Mouse (Mus musculus) forebrain, postnatal 0 days (tissue): ENCODE results near the gene Gm32742. TPM values are rescaled to one million over a fixed set of nuclear protein-coding genes. Genes with fewer than 3 reads are reported as not detected.

ENCODE experiments used
- ATAC-seq: fragments of 200-750 bp; cut with Nextera tagmentation; 2 replicates; pipeline ENCODE4 v1.8.0; 2017; ENCODE audit warnings: mild to moderate bottlenecking, moderate library complexity
- DNase-seq: peaks from one replicate; pipeline ENCODE4 v3.0.0-alpha.2; 2015
- H3K27ac ChIP-seq: fragments of 300-500 bp; sonication (generic); 2 replicates; pipeline ENCODE4 v1.5.1; 2014; ENCODE audit warnings: low read depth, mild to moderate bottlenecking, antibody characterized with exemption, low read length, moderate library complexity, mixed read lengths
- H3K27me3 ChIP-seq: fragments of 300-500 bp; sonication (generic); 2 replicates; pipeline ENCODE4 v1.6.1; 2014; ENCODE audit warnings: mild to moderate bottlenecking, low read length, mixed read lengths; ENCODE audit not compliant: insufficient read depth
- H3K36me3 ChIP-seq: fragments of 300-500 bp; sonication (generic); 2 replicates; pipeline ENCODE4 v1.6.1; 2014; ENCODE audit warnings: mild to moderate bottlenecking, moderate library complexity; ENCODE audit not compliant: insufficient read depth
- H3K4me1 ChIP-seq: fragments of 300-500 bp; sonication (generic); 2 replicates; pipeline ENCODE4 v1.6.1; 2014; ENCODE audit warnings: antibody characterized with exemption; ENCODE audit not compliant: insufficient read depth
- H3K4me2 ChIP-seq: fragments of 300-500 bp; sonication (generic); 2 replicates; pipeline ENCODE4 v1.6.1; 2014; ENCODE audit warnings: low read depth, mild to moderate bottlenecking, moderate library complexity
- H3K4me3 ChIP-seq: fragments of 300-500 bp; sonication (generic); 2 replicates; pipeline ENCODE4 v1.5.1; 2014; ENCODE audit warnings: low read depth, low read length, mixed read lengths
- H3K9ac ChIP-seq: fragments of 300-500 bp; sonication (generic); 2 replicates; pipeline ENCODE4 v1.6.1; 2014; ENCODE audit warnings: mild to moderate bottlenecking
- H3K9me3 ChIP-seq: fragments of 300-500 bp; sonication (generic); 2 replicates; pipeline ENCODE4 v1.6.1; 2016; ENCODE audit warnings: low read length
- CTCF ChIP-seq: sonication (generic); IDR thresholded peaks from 2 replicates; pipeline ENCODE4 v1.5.1; 2016; ENCODE audit warnings: antibody characterized with exemption, control low read depth, low read depth
- WGBS: fragments of 180-500 bp; shearing (Covaris S2); extraction: QIAGEN DNeasy Blood & Tissue Kit; methylation state at CpG from one replicate; pipeline ENCODE4 v1.1.7; 2014; 5-methylcytosine and 5-hydroxymethylcytosine counted together
- polyA plus RNA-seq: library from polyadenylated mRNA; unstranded; fragments of >200 nt; fragmentation: Nextera tagmentation; extraction: Ambion mirVana; gene quantifications from 2 replicates; pipeline ENCODE4 v1.2.1, GENCODE M21; 2015
- total RNA-seq: library from RNA; depleted of rRNA; stranded (reverse); fragments of >200 nt; gene quantifications from 2 replicates; pipeline ENCODE4 v1.2.3, GENCODE M21; 2014; rRNA removed

Gene Gm32742
- total RNA-seq (not detected in 2 replicates), polyA plus RNA-seq (0.02 and 0.03 TPM in 2 replicates)

DNA sequence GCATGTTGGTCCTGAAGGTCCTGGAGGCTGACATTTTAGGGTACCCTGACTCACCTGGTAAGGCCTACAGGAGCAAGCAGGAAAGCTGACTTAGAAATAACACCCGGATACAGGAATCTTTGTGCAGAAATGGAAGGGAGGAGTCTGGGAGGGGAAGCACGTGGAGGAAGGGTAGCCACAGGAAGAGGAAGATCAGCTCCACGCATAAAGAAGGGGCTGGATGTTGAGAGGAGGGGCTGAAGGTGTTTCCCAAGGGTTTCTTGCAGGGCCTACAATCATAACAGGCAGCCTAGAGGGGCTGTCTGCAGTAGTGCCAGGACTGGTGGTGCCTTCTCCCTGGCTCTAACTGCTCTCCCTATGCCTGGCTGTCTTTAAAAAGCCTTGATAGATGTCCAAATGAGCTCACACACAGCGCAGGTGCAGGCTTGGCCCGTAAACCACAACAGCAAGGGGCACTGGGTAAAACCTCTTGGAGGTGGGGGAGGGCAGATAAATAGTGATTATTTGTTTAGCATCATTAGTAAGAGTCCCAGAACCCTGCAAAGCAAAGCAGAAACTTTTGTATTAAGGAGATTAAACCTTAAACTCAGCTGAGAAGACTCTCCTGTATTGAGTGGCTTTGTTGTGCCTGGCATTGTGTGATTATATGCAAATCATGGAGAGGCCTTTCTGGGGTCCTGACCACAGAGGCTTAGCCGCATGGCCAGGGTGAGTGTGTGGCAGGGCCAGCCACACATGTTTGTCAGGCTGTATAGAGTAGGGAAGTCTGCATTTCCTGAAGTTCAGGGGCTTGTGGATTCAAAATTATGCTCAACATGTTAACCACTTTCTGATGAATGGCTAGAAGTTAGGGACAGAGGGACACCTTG lies at the start of gene Gm32742:
Gm32742 (minus strand) TSS at position 206 of the 869 bp plus-strand sequence.
- no peak within 1 kb of the TSS for H3K4me2 ChIP-seq
- H3K36me3 ChIP-seq = no peaks in the 10 kb centered on the region
- ATAC-seq (no peak), DNase-seq (no peak)
- no peak within 1 kb of the TSS for H3K27ac ChIP-seq
- no peaks in the 10 kb centered on the region for H3K4me1 ChIP-seq
- no peak within 1 kb of the TSS for H3K4me3 ChIP-seq
- no peak within 1 kb of the TSS for H3K9ac ChIP-seq
- H3K9me3 ChIP-seq = no peaks in the 10 kb centered on the region
- no peaks in the 10 kb centered on the region for H3K27me3 ChIP-seq
- WGBS = 41% methylated on average over 6 of the region's 6 CpGs
- no peak for TF ChIP-seq CTCF

DNA sequence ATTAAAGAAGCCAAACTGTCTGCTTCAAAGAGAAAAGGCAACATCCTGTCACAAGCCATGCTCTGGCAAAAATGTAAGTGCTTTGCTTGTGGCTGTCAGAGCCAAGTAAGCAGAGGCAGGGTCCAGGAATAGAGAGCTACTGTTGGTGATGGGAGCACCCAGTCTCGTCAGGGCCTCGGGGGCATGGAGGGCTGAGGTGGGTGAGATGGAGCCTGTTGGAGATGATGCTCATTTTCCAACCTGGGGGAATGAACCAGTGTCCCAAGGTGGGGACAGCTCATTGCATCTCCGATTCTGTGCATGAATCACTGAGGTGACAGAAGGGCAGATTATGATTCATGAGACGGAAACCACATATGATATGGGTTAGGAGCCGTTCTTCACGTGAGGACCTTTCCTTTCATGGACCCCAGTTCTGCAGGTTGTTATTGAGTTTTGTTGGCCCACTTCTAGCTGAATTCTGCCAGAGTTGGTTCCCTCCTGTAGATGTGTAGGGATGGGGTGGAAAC lies 48.5 kb upstream of the Gm32742 start:
- H3K36me3 ChIP-seq = no peaks in the 10 kb centered on the region
- H3K27ac ChIP-seq = no peak overlapping the region
- no peak overlapping the region for H3K4me2 ChIP-seq
- TF ChIP-seq CTCF = no peak
- H3K9me3 ChIP-seq = no peaks in the 10 kb centered on the region
- H3K4me1 ChIP-seq = no peaks in the 10 kb centered on the region
- no peak for DNase-seq
- 87% methylated on average over 6 of the region's 6 CpGs for WGBS
- H3K4me3 ChIP-seq = no peak overlapping the region
- no peaks in the 10 kb centered on the region for H3K27me3 ChIP-seq
- ATAC-seq = no peak
- H3K9ac ChIP-seq = no peak overlapping the region

DNA sequence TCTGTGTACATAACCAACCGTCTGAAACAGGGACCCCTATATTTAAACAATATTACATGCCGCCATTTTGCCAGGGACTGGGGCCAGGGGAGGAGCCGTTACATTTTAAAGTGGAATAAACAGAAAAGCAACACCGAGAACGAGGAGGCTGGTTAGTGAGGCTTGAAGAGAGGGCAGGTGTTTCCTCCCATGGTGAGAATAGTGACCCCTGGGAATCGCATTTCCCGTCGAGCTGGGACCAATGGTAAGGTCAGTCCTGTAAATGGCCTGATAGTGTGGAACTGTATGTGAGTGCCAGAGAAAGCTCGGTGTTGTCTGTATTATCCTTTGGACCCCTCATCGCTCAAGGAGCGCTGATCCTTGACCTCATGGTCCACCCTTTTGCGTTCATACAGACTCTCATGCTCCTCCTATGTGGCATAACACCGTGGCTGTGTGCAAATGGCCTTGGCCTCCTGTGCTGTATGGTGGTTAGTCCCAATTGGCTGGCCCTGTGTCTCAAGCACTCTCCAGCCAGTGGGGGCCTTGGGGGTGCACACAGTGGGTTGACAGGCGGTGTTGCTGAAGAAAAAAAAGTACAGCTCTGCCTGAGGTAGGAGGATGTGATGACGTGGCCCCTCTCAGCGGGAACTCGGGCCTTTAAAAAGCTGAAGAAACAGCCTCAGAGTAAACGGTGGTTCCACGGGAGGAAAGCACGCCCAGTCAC lies 47.9 kb upstream of the Gm32742 start, which contains the start of gene Pou2af1:
Pou2af1 (plus strand) TSS at position 686 of the 706 bp plus-strand sequence.
- no peak within 1 kb of the TSS for H3K9ac ChIP-seq
- no peaks in the 10 kb centered on the region for H3K27me3 ChIP-seq
- ATAC-seq (no peak), DNase-seq (no peak)
- H3K36me3 ChIP-seq = no peaks in the 10 kb centered on the region
- no peak within 1 kb of the TSS for H3K4me3 ChIP-seq
- no peak within 1 kb of the TSS for H3K27ac ChIP-seq
- no peak within 1 kb of the TSS for H3K4me2 ChIP-seq
- 80% methylated on average over 20 of the region's 20 CpGs for WGBS
- H3K9me3 ChIP-seq = no peaks in the 10 kb centered on the region
- TF ChIP-seq CTCF = no peak
- no peaks in the 10 kb centered on the region for H3K4me1 ChIP-seq

DNA sequence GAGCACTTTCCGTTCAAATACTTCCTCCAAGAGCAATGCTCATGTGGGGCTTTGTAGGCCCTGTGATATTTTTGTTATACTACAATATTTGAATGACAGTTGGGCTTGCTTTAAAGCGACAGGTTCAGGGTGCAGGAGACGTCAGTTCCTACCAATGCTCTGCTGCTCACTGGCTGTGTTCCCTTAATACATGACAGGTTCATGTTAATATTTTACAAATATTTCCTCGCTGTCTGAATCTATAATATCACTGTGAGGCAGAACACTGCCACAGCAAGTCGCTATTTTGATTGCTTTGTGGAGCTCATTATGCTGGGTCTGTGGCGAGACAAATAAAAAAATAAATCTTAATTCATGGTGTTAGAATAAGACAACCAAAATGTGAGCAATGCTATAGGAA lies 45.9 kb upstream of the Gm32742 start:
- no peaks in the 10 kb centered on the region for H3K27me3 ChIP-seq
- no peak for ATAC-seq
- TF ChIP-seq CTCF = no peak
- WGBS = 62% methylated on average over 6 of the region's 6 CpGs
- no peak overlapping the region for H3K9ac ChIP-seq
- H3K4me2 ChIP-seq = no peak overlapping the region
- no peaks in the 10 kb centered on the region for H3K36me3 ChIP-seq
- no peaks in the 10 kb centered on the region for H3K9me3 ChIP-seq
- H3K4me3 ChIP-seq = no peak overlapping the region
- no peak overlapping the region for H3K27ac ChIP-seq
- H3K4me1 ChIP-seq = no peaks in the 10 kb centered on the region
- no peak for DNase-seq

DNA sequence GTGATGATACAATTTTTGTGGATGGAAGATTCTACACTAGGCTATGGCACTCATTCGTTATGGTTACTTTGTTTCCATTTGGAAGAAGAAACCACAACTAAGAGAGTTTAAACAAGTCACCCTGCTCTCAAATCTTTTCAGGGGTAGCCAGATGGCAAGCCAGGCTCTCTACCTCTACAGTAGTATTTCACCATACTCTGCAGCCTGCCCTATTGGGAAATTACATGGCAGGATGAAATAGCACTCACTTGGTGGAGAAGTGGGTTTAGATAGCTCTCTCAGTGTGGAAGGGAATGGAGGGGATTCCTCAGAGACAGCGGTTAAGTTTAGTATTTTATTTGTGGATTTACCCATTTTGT lies 43.6 kb upstream of the Gm32742 start:
- no peaks in the 10 kb centered on the region for H3K36me3 ChIP-seq
- DNase-seq = no peak
- no peaks in the 10 kb centered on the region for H3K4me1 ChIP-seq
- WGBS = 86% methylated on average over 2 of the region's 2 CpGs
- no peaks in the 10 kb centered on the region for H3K27me3 ChIP-seq
- H3K9ac ChIP-seq = no peak overlapping the region
- no peak for ATAC-seq
- no peak overlapping the region for H3K27ac ChIP-seq
- H3K4me2 ChIP-seq = no peak overlapping the region
- H3K4me3 ChIP-seq = no peak overlapping the region
- no peak for TF ChIP-seq CTCF
- no peaks in the 10 kb centered on the region for H3K9me3 ChIP-seq

DNA sequence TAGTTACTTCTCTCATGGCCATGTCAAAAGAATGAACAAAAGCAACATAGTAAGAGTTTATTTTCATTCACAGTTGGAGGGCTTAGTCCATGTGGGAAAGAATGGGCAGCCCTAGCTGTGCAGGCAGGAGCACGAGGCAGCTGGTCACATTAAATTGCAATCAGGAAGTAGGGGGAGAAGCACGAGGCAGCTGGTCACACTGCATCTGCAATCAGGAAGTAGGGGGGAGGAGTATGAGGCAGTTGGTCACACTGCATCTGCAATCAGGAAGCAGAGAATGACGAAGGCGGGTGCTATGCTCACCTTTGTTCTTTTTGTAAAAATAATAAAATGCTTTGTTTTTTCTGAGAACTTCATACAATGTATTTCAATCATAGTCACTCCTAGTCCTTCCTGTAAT lies 29.5 kb upstream of the Gm32742 start:
- Histone ChIP-seq H3K4me3 (no peak overlapping the region), H3K36me3 (no peaks in the 10 kb centered on the region), H3K27me3 (no peaks in the 10 kb centered on the region), H3K27ac (no peak overlapping the region), H3K9ac (no peak overlapping the region), H3K4me2 (no peak overlapping the region), H3K9me3 (no peaks in the 10 kb centered on the region), H3K4me1 (no peaks in the 10 kb centered on the region)
- TF ChIP-seq CTCF = no peak
- 74% methylated on average over 4 of the region's 4 CpGs for WGBS
- DNase-seq (no peak), ATAC-seq (no peak)

DNA sequence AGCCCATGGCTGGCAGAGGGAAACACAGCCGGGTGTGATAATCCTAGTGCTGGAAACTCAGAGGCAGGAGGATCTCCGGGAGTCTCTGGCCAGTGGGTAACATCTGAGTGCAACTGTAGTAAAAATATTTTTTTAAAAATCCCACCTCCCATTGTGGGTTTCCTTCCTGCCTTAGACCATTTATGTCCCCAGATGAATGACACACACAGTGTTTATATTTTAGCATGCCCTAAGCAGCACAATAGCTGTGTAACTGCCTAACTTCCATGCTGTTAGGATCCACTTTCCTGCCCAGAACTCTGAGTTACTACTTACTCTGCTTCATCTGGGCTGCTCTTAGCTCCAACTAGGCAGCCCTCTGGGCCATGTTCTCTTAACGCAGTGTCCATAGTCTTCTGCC lies 25.3 kb upstream of the Gm32742 start:
- Histone ChIP-seq H3K4me2 (no peak overlapping the region), H3K4me3 (no peak overlapping the region), H3K36me3 (no peaks in the 10 kb centered on the region), H3K27me3 (no peaks in the 10 kb centered on the region), H3K4me1 (no peaks in the 10 kb centered on the region), H3K9me3 (no peaks in the 10 kb centered on the region), H3K9ac (no peak overlapping the region), H3K27ac (no peak overlapping the region)
- no peak for TF ChIP-seq CTCF
- ATAC-seq (no peak), DNase-seq (no peak)
- 89% methylated on average over 3 of the region's 3 CpGs for WGBS
